ENCODE assay signal across 14 mouse cellular contexts in the genomic region with DNA sequence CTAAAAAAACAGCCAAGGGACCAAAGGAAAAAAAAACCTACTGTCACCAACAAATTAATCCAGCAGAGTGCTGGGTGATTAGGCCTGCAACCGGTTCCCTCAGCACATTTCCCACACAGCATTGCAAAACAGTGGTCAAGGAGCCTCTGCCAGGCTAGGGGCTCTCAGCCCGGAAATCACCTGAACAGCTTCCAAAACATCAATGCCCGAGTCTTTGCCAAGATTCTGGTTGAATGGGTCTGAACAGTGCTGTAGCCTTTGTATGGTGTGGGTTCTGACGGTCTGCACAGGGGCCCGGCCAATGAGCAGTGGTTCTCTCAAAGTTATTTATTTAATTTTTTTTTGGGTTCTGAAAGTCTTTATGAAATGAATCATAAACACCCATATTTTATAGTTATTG. TPM values are rescaled to one million over a fixed set of nuclear protein-coding genes. Genes with fewer than 3 reads are reported as not detected.
DNase-seq lines count a peak whose midpoint lies in the region; ATAC-seq and TF ChIP-seq lines count a peak whose summit lies in the region.
"Had no signal": no experiment of that assay in that cellular context is flagged by ENCODE, and none has a peak within 500 bp of the region (broad histone marks: within the 10 kb centered on the region; RNA-seq: fewer than 3 reads in every experiment).

No protein-coding gene starts in this region.

- H3K36me3 ChIP-seq in hindbrain, embryonic 15.5 days = peaks cover 34% of the 10 kb centered on the region
- H3K36me3 ChIP-seq in hindbrain, embryonic 10.5 days = peaks cover 50% of the 10 kb centered on the region
- peaks cover 46% of the 10 kb centered on the region for H3K36me3 ChIP-seq in midbrain, postnatal 0 days (ENCODE audit: insufficient read depth, low read length)
- peaks cover 41% of the 10 kb centered on the region for H3K36me3 ChIP-seq in intestine, postnatal 0 days (ENCODE audit: control insufficient read depth, insufficient read depth)
- H3K36me3 ChIP-seq in intestine, embryonic 15.5 days = peaks cover 32% of the 10 kb centered on the region

- no peak for DNase-seq in hindbrain, embryonic 10.5 days (ENCODE audit: low spot score)
- DNase-seq in right cerebral cortex, adult 2 months (ENCODE audit: low spot score in 2 of 2) = peak; percentile 35 to 62
- DNase-seq in right cerebral cortex, postnatal 25 days = no peak
- DNase-seq in layer of hippocampus, adult 8-10 months (ENCODE audit: low spot score in 2 of 2) = peak; percentile 51 to 71
- DNase-seq in midbrain, postnatal 0 days (ENCODE audit: low spot score) = peak; percentile 76
- DNase-seq: cerebellum, postnatal 36 days; gastrocnemius, adult 2 months; liver, postnatal 0 days; retina, postnatal 1 day; thymus, postnatal 4 days had no signal

- no peak overlapping the region; the same call in 1 of the 2 replicates for H3K27ac ChIP-seq in hindbrain, embryonic 15.5 days (replicated peaks)
- no peak overlapping the region for H3K27ac ChIP-seq in hindbrain, embryonic 10.5 days
- peak overlapping the region; percentile 32; the same call in 1 of the 2 replicates for H3K27ac ChIP-seq in midbrain, postnatal 0 days (ENCODE audit: low read depth, low read length)
- no peak overlapping the region for H3K27ac ChIP-seq in intestine, postnatal 0 days (ENCODE audit: low read depth, low read length)
- H3K27ac ChIP-seq in intestine, embryonic 15.5 days = no peak overlapping the region
- H3K27ac ChIP-seq: gastrocnemius, adult 2 months had no signal

- WGBS in hindbrain, embryonic 15.5 days = 51% methylated on average over 5 of the region's 5 CpGs
- WGBS in hindbrain, embryonic 10.5 days = 77% methylated on average over 5 of the region's 5 CpGs
- WGBS in midbrain, postnatal 0 days = 58% methylated on average over 5 of the region's 5 CpGs
- WGBS in intestine, postnatal 0 days = 54% methylated on average over 5 of the region's 5 CpGs
- WGBS in intestine, embryonic 15.5 days = 64% methylated on average over 5 of the region's 5 CpGs

- H3K9me3 ChIP-seq in hindbrain, embryonic 15.5 days = no peaks in the 10 kb centered on the region
- no peaks in the 10 kb centered on the region for H3K9me3 ChIP-seq in hindbrain, embryonic 10.5 days
- no peaks in the 10 kb centered on the region for H3K9me3 ChIP-seq in midbrain, postnatal 0 days (ENCODE audit: low read length)
- no peaks in the 10 kb centered on the region for H3K9me3 ChIP-seq in intestine, postnatal 0 days (ENCODE audit: control insufficient read depth)
- H3K9me3 ChIP-seq in intestine, embryonic 15.5 days = no peaks in the 10 kb centered on the region

- no peaks in the 10 kb centered on the region for H3K27me3 ChIP-seq in hindbrain, embryonic 15.5 days
- H3K27me3 ChIP-seq in hindbrain, embryonic 10.5 days (ENCODE audit: insufficient read depth, poor library complexity, severe bottlenecking) = no peaks in the 10 kb centered on the region
- no peaks in the 10 kb centered on the region for H3K27me3 ChIP-seq in midbrain, postnatal 0 days (ENCODE audit: insufficient read depth, low read length)
- no peaks in the 10 kb centered on the region for H3K27me3 ChIP-seq in intestine, postnatal 0 days (replicated peaks; ENCODE audit: control insufficient read depth, insufficient read depth, low read length)
- no peaks in the 10 kb centered on the region for H3K27me3 ChIP-seq in intestine, embryonic 15.5 days (replicated peaks)
- H3K27me3 ChIP-seq: CH12.LX had no signal

- no peak for TF ChIP-seq CTCF in midbrain, postnatal 0 days (IDR thresholded peaks at IDR 0.05)
- TF ChIP-seq CTCF in intestine, postnatal 0 days (IDR thresholded peaks at IDR 0.05; ENCODE audit: low read depth) = no peak

- H3K4me3 ChIP-seq in hindbrain, embryonic 15.5 days = no peak overlapping the region
- no peak overlapping the region for H3K4me3 ChIP-seq in hindbrain, embryonic 10.5 days
- no peak overlapping the region for H3K4me3 ChIP-seq in midbrain, postnatal 0 days (ENCODE audit: low read depth, low read length)
- H3K4me3 ChIP-seq in intestine, postnatal 0 days (ENCODE audit: low read depth, low read length) = no peak overlapping the region
- no peak overlapping the region for H3K4me3 ChIP-seq in intestine, embryonic 15.5 days (replicated peaks)
- H3K4me3 ChIP-seq: gastrocnemius, adult 2 months had no signal

- no peak overlapping the region for H3K4me2 ChIP-seq in hindbrain, embryonic 15.5 days
- no peak overlapping the region for H3K4me2 ChIP-seq in midbrain, postnatal 0 days (ENCODE audit: low read depth, low read length, poor library complexity, severe bottlenecking)
- H3K4me2 ChIP-seq in intestine, postnatal 0 days (replicated peaks; ENCODE audit: low read depth) = no peak overlapping the region
- no peak overlapping the region for H3K4me2 ChIP-seq in intestine, embryonic 15.5 days (replicated peaks)

- H3K9ac ChIP-seq in hindbrain, embryonic 15.5 days = no peak overlapping the region
- H3K9ac ChIP-seq in midbrain, postnatal 0 days (replicated peaks; ENCODE audit: low read length, poor library complexity, severe bottlenecking) = no peak overlapping the region
- no peak overlapping the region for H3K9ac ChIP-seq in intestine, postnatal 0 days (ENCODE audit: low read depth, low read length)
- H3K9ac ChIP-seq in intestine, embryonic 15.5 days = no peak overlapping the region
- H3K9ac ChIP-seq: liver, postnatal 0 days had no signal

- ATAC-seq in hindbrain, embryonic 15.5 days (ENCODE audit: low FRiP score, low read depth) = peak; percentile 53
- ATAC-seq in midbrain, postnatal 0 days (ENCODE audit: low FRiP score) = no peak
- ATAC-seq in intestine, postnatal 0 days = no peak
- ATAC-seq in intestine, embryonic 15.5 days = no peak

- H3K4me1 ChIP-seq in hindbrain, embryonic 15.5 days (replicated peaks) = 0 out of 2 replicates have a peak, but pooled peaks cover 5% of the 10 kb centered on the region
- peaks cover 11% of the 10 kb centered on the region for H3K4me1 ChIP-seq in hindbrain, embryonic 10.5 days (replicated peaks)
- no peaks in the 10 kb centered on the region for H3K4me1 ChIP-seq in midbrain, postnatal 0 days (ENCODE audit: insufficient read depth, low read length)
- H3K4me1 ChIP-seq in intestine, postnatal 0 days (replicated peaks; ENCODE audit: control insufficient read depth, insufficient read depth, low read length) = 0 out of 2 replicates have a peak, but pooled peaks cover 3% of the 10 kb centered on the region
- no peaks in the 10 kb centered on the region for H3K4me1 ChIP-seq in intestine, embryonic 15.5 days (replicated peaks)

RNA-seq across cellular contexts. Expression of a gene that starts 20.1 kb away (rescaled TPM):
- polyA plus RNA-seq in hindbrain, embryonic 15.5 days (2015; fragmentation: Nextera tagmentation; extraction: Ambion mirVana) = 329 and 338 TPM in 2 replicates
- polyA plus RNA-seq in hindbrain, embryonic 10.5 days (2016; fragmentation: Nextera tagmentation; extraction: Ambion mirVana) = 193 and 229 TPM in 2 replicates
- total RNA-seq in layer of hippocampus, adult 8-10 months (2022) = 100 to 1,000 TPM; 175 to 202 (median 183) TPM
- total RNA-seq in midbrain, postnatal 0 days (2014; rRNA removed) = 356 and 359 TPM in 2 replicates
- polyA plus RNA-seq in midbrain, postnatal 0 days (2015; fragmentation: Nextera tagmentation; extraction: Ambion mirVana) = 327 and 343 TPM in 2 replicates
- polyA plus RNA-seq in intestine, postnatal 0 days (2015; fragmentation: Nextera tagmentation; extraction: Ambion mirVana) = 100 and 103 TPM in 2 replicates
- 114 and 118 TPM in 2 replicates for polyA plus RNA-seq in intestine, embryonic 15.5 days (2015; fragmentation: Nextera tagmentation; extraction: Ambion mirVana)

RNA-seq across cellular contexts. Expression of a gene that starts 21.2 kb away (rescaled TPM):
- polyA plus RNA-seq in hindbrain, embryonic 15.5 days (2015; fragmentation: Nextera tagmentation; extraction: Ambion mirVana) = 23.4 and 24.7 TPM in 2 replicates
- polyA plus RNA-seq in hindbrain, embryonic 10.5 days (2016; fragmentation: Nextera tagmentation; extraction: Ambion mirVana) = 49.1 and 52.1 TPM in 2 replicates
- 10 to 100 TPM; 17.4 to 22.3 (median 19.4) TPM for total RNA-seq in layer of hippocampus, adult 8-10 months (2022)
- total RNA-seq in midbrain, postnatal 0 days (2014; rRNA removed) = 11.5 and 14.4 TPM in 2 replicates
- 13.2 and 14.5 TPM in 2 replicates for polyA plus RNA-seq in midbrain, postnatal 0 days (2015; fragmentation: Nextera tagmentation; extraction: Ambion mirVana)
- 9.0 and 9.5 TPM in 2 replicates for polyA plus RNA-seq in intestine, postnatal 0 days (2015; fragmentation: Nextera tagmentation; extraction: Ambion mirVana)
- polyA plus RNA-seq in intestine, embryonic 15.5 days (2015; fragmentation: Nextera tagmentation; extraction: Ambion mirVana) = 20.7 and 21.4 TPM in 2 replicates

RNA-seq across cellular contexts. Expression of a gene that starts 25.4 kb away (rescaled TPM):
- polyA plus RNA-seq in hindbrain, embryonic 15.5 days (2015; fragmentation: Nextera tagmentation; extraction: Ambion mirVana) = 2.0 and 2.3 TPM in 2 replicates
- 1.1 and 1.4 TPM in 2 replicates for polyA plus RNA-seq in hindbrain, embryonic 10.5 days (2016; fragmentation: Nextera tagmentation; extraction: Ambion mirVana)
- 1 to 10 TPM in 3 of 4 experiments, under 1 TPM in 1; 0.89 to 1.5 (median 1.3) TPM for total RNA-seq in layer of hippocampus, adult 8-10 months (2022)
- 2.0 and 3.8 TPM in 2 replicates for total RNA-seq in midbrain, postnatal 0 days (2014; rRNA removed)
- polyA plus RNA-seq in midbrain, postnatal 0 days (2015; fragmentation: Nextera tagmentation; extraction: Ambion mirVana) = 2.0 and 2.2 TPM in 2 replicates
- 1.1 and 1.3 TPM in 2 replicates for polyA plus RNA-seq in intestine, postnatal 0 days (2015; fragmentation: Nextera tagmentation; extraction: Ambion mirVana)
- 1.1 and 1.7 TPM in 2 replicates for polyA plus RNA-seq in intestine, embryonic 15.5 days (2015; fragmentation: Nextera tagmentation; extraction: Ambion mirVana)

RNA-seq across cellular contexts. Expression of a gene that starts 34.6 kb away (rescaled TPM):
- 12.3 and 12.5 TPM in 2 replicates for polyA plus RNA-seq in hindbrain, embryonic 15.5 days (2015; fragmentation: Nextera tagmentation; extraction: Ambion mirVana)
- 10.0 and 11.9 TPM in 2 replicates for polyA plus RNA-seq in hindbrain, embryonic 10.5 days (2016; fragmentation: Nextera tagmentation; extraction: Ambion mirVana)
- total RNA-seq in layer of hippocampus, adult 8-10 months (2022) = 10 to 100 TPM; 28.3 to 30.7 (median 30.3) TPM
- total RNA-seq in midbrain, postnatal 0 days (2014; rRNA removed) = 7.2 and 19.2 TPM in 2 replicates
- 10.6 and 11.4 TPM in 2 replicates for polyA plus RNA-seq in midbrain, postnatal 0 days (2015; fragmentation: Nextera tagmentation; extraction: Ambion mirVana)
- polyA plus RNA-seq in intestine, postnatal 0 days (2015; fragmentation: Nextera tagmentation; extraction: Ambion mirVana) = 11.8 and 12.7 TPM in 2 replicates
- 13.5 and 14.2 TPM in 2 replicates for polyA plus RNA-seq in intestine, embryonic 15.5 days (2015; fragmentation: Nextera tagmentation; extraction: Ambion mirVana)

RNA-seq across cellular contexts. Expression of a gene that starts 37.0 kb away (rescaled TPM):
- 336 and 347 TPM in 2 replicates for polyA plus RNA-seq in hindbrain, embryonic 15.5 days (2015; fragmentation: Nextera tagmentation; extraction: Ambion mirVana)
- 260 and 279 TPM in 2 replicates for polyA plus RNA-seq in hindbrain, embryonic 10.5 days (2016; fragmentation: Nextera tagmentation; extraction: Ambion mirVana)
- total RNA-seq in layer of hippocampus, adult 8-10 months (2022) = 100 to 1,000 TPM; 158 to 175 (median 166) TPM
- total RNA-seq in midbrain, postnatal 0 days (2014; rRNA removed) = 157 and 177 TPM in 2 replicates
- polyA plus RNA-seq in midbrain, postnatal 0 days (2015; fragmentation: Nextera tagmentation; extraction: Ambion mirVana) = 314 and 337 TPM in 2 replicates
- 78.8 and 80.0 TPM in 2 replicates for polyA plus RNA-seq in intestine, postnatal 0 days (2015; fragmentation: Nextera tagmentation; extraction: Ambion mirVana)
- 126 and 138 TPM in 2 replicates for polyA plus RNA-seq in intestine, embryonic 15.5 days (2015; fragmentation: Nextera tagmentation; extraction: Ambion mirVana)

Comparison
In these comparisons a context has a peak if more than half of its experiments do, and no peak if none do; other contexts are left out.
1. DNase-seq: peak in right cerebral cortex, adult 2 months (2 of 2), layer of hippocampus, adult 8-10 months (2 of 2) and midbrain, postnatal 0 days (single experiment); none in hindbrain, embryonic 10.5 days (single experiment) and right cerebral cortex, postnatal 25 days (single experiment).